Mouse (Mus musculus) skeletal muscle tissue, adult 2 months (tissue): ENCODE results near the gene Plekha5.

Experiments
- DNase-seq: peaks from one replicate; pipeline ENCODE4 v3.0.0-alpha.2; 2012; ENCODE audit warnings: low read depth, low spot score

Gene Plekha5

DNA sequence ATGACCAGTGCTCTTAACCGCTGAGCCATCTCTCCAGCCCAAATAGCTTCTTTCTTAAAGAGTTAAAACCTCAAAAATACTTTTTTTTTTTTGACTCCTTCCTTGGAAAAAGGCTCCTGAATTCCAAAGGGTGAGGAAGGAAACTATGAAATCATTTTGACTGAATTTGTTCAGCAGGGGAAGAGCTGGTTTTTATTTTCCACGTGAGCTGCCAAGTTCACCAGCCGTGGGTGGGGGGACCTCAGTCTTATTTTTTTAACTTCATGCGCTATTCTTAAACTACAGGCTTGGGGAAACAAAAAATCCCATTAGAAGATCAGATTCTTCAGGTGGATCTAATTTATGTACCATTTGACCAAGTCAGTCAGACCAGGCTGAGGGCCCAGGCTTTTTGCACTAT is 187.4 kb downstream of the Plekha5 start:
- no peak for DNase-seq

DNA sequence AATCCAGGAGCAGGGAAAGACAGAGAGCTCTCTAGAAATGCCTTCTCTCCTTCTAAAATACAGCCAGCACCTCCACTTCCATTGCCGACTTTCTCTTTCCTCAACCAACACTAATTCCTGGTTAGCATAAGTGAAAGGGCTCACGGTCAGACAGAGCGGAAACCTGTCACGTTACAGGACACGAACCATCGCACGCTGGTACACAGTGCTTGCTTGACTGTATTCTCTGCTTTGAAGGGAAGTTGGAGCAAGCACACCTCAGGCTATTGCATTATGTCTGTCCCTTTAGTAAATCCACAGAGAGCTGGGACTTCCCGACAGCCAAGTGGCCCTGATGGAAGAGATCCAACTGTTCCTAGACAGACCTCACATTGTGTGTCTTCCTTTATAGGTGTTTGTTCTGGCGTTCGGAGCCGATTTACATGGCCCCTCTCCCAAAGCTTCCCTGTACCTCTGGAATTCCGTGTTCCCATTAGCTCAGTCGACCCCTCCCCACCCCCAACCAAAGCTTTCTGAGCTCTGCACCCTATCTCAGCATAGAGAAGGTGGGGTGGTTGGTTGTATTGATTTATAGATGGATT is 188.1 kb downstream of the Plekha5 start:
- no peak for DNase-seq

DNA sequence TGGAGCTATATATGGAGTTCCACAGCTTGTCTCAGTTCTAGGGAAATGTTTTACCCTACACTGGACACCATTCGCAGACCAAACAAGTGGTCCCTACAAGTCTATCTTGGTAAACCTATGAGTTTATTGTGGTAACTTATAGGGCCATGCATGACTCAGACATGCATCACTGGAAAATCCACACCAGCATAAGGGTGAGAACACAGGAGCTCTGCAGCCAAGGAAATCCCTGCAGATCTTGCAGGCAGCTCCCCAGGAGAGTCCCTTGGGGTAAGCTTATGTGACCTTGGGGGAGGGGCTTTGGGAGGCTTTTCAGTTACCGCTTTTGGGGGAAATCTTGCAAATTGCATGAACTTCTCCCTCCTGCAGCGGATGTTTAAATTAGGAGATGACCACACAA is 190.0 kb downstream of the Plekha5 start:
- DNase-seq, result no peak

DNA sequence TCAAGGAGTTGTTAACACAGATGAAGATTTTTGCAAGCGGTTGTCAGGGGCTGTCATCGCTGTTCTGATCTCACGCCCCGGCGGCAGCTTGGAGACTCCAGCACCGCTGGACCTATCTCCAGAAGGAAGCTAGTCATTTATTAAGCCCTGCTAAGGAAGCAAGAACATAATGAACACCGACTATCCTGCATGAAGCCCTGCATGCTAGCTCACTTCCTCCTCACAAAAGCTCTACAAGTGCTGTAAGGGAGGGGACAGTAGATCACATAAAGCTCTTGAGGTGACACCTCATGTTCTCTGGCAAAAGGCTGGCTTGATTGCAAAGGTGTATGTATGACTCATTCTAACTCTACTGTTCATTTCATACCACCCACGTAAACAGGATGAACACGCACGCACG is 190.9 kb downstream of the Plekha5 start:
- DNase-seq, result no peak

DNA sequence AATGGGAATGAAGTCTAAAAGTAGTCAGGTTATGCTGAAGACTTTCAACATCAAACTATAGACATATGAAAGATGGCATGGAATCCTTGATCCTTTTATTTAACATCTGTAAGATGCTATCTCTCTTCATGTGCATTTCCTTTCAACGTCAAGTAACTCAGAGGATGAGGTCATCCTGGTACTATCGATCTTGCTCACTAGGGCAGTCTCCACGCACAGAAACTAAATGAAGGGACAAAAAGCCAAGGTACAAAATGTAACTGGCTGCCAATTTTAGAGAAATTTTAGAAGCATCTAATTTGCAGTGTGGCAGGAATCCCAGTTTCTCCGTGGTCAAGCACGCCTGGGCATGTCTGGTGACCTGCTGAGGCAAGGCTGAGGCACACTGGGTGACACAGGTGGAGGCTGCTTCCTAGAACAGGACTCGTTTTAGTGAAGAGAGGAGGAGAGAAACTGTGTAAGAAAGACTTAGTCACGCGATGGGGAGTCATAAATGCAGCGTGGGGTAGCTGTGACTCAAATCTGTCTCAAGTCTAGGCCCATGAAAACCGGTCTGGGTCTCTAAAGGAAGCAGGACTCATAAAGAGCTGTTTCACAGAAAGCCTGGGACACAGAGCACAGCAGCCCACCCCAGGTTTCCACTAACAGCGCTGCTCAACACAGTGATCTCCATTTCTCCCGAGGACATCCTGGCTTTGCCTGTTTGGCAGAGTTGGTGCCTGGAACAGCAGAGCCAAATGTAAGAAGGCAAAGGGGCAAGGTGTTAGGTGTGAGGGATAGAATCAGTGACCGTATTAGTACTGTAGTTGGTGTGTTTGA is 196.9 kb downstream of the Plekha5 start:
- no peak for DNase-seq

DNA sequence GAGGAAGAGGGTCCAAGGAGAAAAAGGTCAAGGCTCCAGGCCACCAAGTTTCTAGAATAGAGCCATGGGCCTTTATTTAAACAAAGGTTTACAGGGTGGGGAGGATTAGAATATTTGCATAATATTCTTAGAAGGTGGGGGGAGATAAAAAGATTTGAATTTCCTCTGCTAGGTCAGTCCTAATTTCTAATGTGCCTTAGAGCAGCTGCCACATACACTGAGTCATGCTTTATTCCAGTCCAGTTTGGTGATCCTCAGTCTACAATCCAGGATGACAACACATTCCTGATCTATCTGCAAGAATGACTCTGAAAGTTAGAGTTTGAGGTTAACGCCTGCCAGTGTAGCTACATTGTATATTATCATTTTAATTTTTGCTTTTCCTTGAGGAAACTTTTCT is 197.8 kb downstream of the Plekha5 start:
- DNase-seq, result no peak

DNA sequence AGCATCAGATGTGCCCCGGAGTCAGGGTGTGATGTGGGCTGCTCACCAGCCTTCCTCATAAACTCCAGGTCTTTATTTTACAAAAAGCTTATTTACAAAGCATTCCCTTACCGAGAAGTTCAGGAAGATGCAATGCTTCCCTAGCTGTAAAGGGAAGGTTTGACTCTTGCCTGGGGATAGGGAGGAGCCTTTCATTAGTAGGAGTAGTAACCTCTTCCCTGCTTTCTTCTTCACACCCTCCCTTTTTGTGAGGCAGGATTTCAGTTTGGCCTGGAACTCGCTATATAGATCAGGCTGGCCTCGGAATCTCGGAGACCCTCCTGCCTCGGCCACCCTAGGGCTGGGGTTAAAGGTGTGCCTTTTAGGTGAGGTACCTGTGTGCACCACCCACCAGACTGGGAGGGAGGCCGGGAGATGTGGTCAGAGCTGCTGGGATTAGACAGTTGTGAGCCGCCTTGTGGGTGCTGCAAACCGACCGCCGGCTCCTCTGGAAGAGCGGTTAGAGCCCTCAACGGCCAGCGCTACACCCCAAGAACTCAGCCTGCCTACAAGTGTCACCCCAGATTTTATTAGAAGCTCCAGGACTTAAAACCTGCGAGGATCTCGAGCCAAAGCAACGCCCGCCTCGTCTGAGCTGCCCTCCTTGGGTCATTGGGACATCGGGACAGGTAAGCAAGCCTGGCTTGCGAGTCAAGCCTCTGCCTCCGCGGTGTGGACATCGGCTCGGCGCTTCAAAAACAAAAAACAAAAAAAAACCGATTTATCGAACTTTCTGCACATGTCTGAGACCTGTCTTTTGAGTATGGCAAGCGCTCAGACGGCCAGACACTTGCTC is 198.8 kb downstream of the Plekha5 start, which contains the start of gene Aebp2:
TSS of gene Aebp2 (plus strand) at position 273 of the 835 bp plus-strand sequence.
- DNase-seq, result no peak

DNA sequence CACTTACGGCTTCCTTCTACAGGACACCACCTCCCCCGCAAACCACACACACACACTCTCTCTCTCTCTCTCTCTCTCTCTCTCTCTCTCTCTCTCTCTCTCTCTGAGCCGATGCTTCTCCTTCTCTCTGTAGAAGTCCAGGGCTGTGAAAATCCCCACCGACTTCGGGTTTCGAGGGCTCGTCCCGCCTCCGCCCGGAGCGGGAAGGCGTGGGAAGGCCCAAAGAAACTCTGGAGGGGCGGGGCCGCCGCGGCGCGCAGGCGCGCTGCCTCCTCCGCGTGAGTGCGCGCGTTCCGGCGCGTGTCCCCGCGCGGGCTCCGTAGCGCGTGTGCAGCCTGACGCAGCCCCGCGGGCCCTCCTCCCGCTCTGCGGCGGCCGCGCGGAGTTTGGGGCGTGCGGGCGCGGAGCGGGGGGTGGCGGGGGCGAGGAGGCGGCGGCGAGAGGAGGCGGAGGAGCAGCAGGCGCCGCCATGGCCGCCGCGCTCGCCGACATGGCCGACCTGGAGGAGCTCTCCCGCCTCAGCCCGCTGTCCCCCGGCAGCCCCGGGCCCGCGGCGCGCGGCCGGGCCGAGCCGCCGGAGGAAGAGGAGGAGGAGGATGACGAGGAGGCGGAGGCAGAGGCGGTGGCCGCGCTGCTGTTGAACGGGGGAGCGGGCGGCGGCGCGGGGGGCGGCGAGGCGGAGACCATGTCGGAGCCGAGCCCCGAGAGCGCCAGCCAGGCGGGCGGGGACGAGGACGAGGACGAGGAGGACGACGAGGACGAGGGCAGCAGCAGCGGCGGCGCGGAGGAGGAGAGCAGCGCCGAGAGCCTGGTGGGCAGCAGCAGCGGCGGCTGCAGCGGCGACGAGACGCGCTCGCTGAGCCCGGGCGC is 199.6 kb downstream of the Plekha5 start:
- DNase-seq, result peak; percentile 92

DNA sequence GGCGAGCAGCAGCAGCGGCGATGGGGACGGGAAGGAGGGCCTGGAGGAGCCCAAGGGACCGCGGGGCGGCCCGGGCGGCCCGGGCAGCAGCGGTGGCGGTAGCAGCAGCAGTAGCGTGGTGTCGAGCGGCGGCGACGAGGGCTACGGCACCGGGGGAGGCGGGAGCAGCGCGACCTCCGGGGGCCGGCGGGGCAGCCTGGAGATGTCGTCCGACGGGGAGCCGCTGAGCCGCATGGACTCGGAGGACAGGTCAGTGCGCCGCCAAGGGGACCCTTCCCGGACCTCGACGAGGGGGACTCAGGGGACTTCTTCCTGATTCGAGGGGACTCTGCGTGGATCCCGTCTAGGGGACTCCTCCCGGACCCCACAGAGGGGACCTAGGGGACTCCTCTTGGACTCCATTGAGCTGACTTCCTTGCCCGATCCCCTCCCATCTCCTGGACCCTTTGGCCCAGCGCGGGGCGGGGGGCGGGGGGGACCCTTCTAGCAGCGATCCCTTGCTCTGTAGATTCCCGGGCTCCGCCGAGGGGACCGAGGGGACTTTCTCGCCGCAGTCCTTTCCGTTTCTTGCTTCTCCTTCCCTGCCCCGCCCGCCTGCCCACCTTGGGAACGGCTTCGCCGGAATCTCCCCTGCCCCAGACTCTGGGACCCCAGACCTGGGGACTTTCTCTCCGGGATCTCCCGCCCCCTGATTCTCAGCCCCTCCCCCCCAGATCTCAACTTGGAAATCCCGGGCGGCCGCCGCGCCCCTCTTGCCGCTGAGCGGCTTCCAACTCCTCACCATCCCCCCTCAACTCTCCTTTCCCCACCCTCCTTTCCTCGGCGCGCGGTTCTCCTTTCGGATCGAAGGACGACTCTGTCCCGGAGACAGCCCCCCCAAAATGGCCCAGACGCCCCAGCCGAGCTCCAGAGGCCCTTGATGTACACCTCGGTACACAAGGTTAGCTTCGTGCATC is 200.5 kb downstream of the Plekha5 start:
- DNase-seq, result peak; percentile 19

DNA sequence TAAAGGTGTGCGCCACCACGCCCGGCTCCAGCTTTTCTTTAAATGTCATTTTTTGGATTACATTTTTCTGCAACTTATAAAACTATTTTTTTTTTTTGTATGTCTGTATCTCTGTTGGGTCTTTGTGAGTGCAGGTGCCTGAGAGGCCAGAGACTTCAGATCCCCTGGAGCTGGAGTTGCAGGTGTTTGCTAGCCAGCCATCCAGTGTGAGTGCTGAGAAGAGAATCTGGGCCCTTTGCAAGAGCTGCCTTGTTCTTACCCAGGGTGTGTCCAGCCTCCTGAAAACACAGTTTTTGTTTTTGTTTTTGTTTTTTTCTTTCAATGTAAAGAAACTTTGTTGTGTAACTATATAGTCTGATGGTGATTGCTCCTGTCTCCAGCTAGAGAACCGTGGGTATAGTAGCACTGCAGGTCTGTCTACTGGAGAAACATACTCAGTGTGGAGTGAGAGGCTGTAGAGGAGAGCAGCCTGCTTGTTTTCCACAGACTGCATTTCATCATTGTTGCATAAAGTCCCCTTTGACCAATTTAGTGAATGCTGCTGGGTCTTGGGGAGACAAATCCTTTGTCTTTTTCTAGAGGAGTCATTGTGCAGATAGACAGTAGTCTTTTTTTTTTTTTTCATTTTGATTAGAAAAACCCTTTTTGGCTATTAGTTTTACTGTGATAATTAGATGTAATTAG is 205.5 kb downstream of the Plekha5 start:
- no peak for DNase-seq

DNA sequence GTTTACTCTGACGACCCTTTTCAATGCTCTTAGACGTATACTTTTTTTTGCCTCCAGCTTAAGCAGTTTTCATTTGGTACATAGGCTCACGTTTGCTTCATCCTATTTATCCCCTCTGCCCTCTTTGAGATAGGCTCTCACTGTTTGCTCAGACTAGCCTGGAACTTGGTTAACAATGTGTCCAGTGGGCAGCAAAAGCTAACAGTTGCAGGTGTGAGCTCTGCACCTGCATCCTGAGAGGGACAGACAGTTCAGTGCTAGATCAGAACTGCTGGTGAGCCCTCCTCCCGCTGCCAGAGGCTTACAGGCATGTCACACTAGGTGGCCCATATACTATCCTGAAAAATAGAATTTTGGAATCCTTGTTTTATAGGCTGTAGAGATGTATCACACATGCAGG is 206.5 kb downstream of the Plekha5 start:
- DNase-seq, result no peak

DNA sequence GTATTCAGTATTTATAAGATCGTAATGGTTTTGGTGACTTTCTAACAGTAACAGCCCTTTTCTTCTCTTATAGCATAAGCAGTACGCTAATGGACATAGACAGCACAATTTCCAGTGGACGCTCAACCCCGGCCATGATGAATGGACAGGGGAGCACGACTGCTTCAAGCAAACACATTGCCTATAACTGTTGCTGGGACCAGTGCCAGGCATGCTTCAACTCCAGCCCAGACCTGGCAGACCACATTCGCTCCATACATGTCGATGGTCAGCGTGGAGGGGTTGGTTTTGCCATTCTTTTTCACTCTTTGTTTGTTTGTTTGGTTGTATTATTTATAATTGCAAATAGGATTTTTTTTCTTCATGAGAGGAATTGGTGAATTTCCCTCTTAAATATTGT is 209.8 kb downstream of the Plekha5 start:
- DNase-seq, result no peak

DNA sequence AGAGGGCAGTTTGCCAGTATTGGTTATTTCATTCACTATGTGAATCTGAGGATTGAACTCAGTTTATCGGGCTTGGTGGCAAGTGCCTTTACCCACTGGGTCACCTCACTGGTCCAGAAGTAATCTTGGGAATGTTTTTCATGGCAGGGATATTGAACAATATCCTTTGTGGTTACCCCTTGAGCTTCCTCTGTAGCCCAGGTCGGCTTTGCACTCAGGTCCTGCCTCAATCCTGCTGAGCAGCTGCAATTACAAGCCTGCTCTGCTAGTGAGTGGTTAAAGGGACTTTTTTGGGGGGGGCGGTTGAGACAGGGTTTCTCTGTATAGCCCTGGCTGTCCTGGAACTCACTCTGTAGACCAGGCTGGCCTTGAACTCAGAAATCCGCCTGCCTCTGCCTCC is 212.4 kb downstream of the Plekha5 start:
- DNase-seq, result no peak

DNA sequence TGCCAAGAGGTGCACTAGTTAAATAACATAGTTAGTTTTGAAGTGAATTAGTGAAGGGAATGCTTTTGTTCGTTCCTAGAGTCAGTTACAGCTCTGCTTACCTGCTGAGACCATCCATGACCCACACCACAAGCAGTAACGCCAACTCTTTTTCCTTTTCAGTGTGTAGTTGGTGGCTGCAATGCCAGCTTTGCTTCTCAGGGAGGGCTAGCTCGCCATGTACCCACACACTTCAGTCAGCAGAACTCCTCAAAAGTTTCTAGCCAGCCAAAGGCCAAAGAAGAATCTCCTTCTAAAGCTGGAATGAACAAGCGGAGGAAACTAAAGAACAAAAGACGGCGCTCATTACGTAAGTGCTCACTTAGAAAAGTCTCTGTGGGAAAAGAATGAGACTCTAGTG is 218.2 kb downstream of the Plekha5 start:
- no peak for DNase-seq

DNA sequence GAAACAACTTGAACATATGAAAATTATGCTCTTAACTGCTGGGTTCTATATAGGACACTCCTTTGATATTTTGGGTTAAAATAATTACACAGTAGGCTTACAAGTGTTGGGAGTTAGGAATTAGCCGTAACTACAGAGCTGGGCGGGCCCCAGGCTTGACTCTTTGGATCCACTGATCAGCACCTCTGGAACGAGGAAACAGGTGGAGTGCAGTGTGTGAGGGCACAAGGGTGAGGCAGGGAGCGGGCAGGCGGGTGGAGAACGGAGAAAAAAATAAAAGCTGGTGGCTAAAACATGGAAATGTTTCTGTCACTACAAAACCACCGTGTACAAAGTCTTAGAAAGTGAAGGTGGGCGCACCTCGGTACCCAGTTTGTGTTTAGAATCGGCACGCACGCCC is 218.8 kb downstream of the Plekha5 start:
- DNase-seq, result no peak

DNA sequence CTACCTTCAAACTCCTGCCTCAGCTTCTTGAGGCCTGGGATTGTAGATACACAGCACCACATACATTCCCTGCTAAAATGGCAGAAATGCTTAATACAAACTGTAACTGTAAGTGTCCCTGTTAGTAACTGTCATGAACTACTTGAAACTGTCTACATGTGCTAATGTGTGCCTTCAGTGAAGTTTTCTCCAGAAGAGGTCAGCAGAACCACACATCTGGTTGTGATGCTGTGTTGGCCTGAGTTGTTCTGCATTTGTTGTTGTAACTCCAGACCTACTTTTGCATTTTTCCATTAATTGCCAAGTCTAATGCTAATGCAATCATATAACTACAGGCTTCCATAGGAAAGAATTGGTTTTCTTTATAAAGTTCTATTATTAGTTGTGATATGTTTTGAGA is 222.1 kb downstream of the Plekha5 start:
- DNase-seq, result no peak
